Mouse (Mus musculus) adrenal gland, adult 2 months (tissue): ENCODE measurements around the gene Rbbp4. TPM values are rescaled to one million over a fixed set of nuclear protein-coding genes. Genes with fewer than 3 reads are reported as not detected.

Experiments used
- microRNA-seq, 2 experiments: library from miRNA; unstranded; fragments of <30 nt; microRNA quantifications; one replicate each; pipeline ENCODE4 v1.2.0; 2021
- polyA plus RNA-seq: library from polyadenylated mRNA; depleted of rRNA; stranded (reverse); fragments of >200 nt; gene quantifications from 2 replicates; pipeline ENCODE4 v1.2.3, GENCODE M21; 2012; rRNA removed
- total RNA-seq, 2 experiments: library from RNA; stranded (reverse); gene quantifications; 2 replicates each; pipeline ENCODE4 v1.2.3; 2021

The Rbbp4 gene
- total and polyA plus RNA-seq, 3 experiments = 9.7 to 144 (median 116) TPM

Small RNA genes lying within 50 kb of the gene (microRNA-seq; reads per million reads assigned to microRNA genes)
- gene Gm22994 = 0 reads per million in 2 experiments

Other genes with a start within 250 kb of the Rbbp4 start
- not detected for gene Tmem54, start 229.8 kb downstream of the Rbbp4 start, total RNA-seq
- gene Tmem54, start 229.8 kb downstream of the Rbbp4 start, polyA plus RNA-seq = not detected in 2 replicates
- 1 to 10 TPM in 1 of 2 experiments, under 1 TPM in 1; 0.66 to 1.1 TPM for gene Hpca, start 213.3 kb downstream of the Rbbp4 start, total RNA-seq
- gene Hpca, start 213.3 kb downstream of the Rbbp4 start, polyA plus RNA-seq = 1.4 and 2.6 TPM in 2 replicates
- gene Fndc5, start 198.4 kb downstream of the Rbbp4 start, total RNA-seq = 1 to 10 TPM; 3.1 to 7.4 TPM
- 2.6 and 5.7 TPM in 2 replicates for gene Fndc5, start 198.4 kb downstream of the Rbbp4 start, polyA plus RNA-seq
- 10 to 100 TPM; 21.1 to 21.4 TPM for gene S100pbp, start 145.6 kb downstream of the Rbbp4 start, total RNA-seq
- gene S100pbp, start 145.6 kb downstream of the Rbbp4 start, polyA plus RNA-seq = 6.4 and 7.5 TPM in 2 replicates
- 10 to 100 TPM; 84.8 to 98.6 TPM for gene Yars, start 145.6 kb downstream of the Rbbp4 start, total RNA-seq
- 7.2 and 11.2 TPM in 2 replicates for gene Yars, start 145.6 kb downstream of the Rbbp4 start, polyA plus RNA-seq
- 10 to 100 TPM; 15.5 to 30.5 TPM for gene C77080, start 74.0 kb downstream of the Rbbp4 start, total RNA-seq
- 20.4 and 21.3 TPM in 2 replicates for gene C77080, start 74.0 kb downstream of the Rbbp4 start, polyA plus RNA-seq
- under 1 TPM; 0.66 to 0.97 TPM for gene Sync, start 47.8 kb downstream of the Rbbp4 start, total RNA-seq
- 0.11 and 0.32 TPM in 2 replicates for gene Sync, start 47.8 kb downstream of the Rbbp4 start, polyA plus RNA-seq
- gene Zbtb8os, start 325 bp upstream of the Rbbp4 start, total RNA-seq = 10 to 100 TPM; 42.7 to 48.4 TPM
- gene Zbtb8os, start 325 bp upstream of the Rbbp4 start, polyA plus RNA-seq = 4.1 and 5.3 TPM in 2 replicates
- 1 to 10 TPM; 6.1 to 6.4 TPM for gene Zbtb8a, start 42.7 kb upstream of the Rbbp4 start, total RNA-seq
- 2.4 and 2.7 TPM in 2 replicates for gene Zbtb8a, start 42.7 kb upstream of the Rbbp4 start, polyA plus RNA-seq
- gene Zbtb8b, start 105.5 kb upstream of the Rbbp4 start, total RNA-seq = under 1 TPM; 0.12 to 0.35 TPM
- gene Zbtb8b, start 105.5 kb upstream of the Rbbp4 start, polyA plus RNA-seq = 0.07 TPM in 1 of 2 replicates, not detected in the other
- 10 to 100 TPM; 72.1 to 72.4 TPM for gene Bsdc1, start 126.2 kb upstream of the Rbbp4 start, total RNA-seq
- 15.1 and 18.8 TPM in 2 replicates for gene Bsdc1, start 126.2 kb upstream of the Rbbp4 start, polyA plus RNA-seq
- gene Tssk3, start 155.7 kb upstream of the Rbbp4 start, total RNA-seq = not detected
- not detected in 2 replicates for gene Tssk3, start 155.7 kb upstream of the Rbbp4 start, polyA plus RNA-seq
- gene Fam229a, start 155.8 kb upstream of the Rbbp4 start, total RNA-seq = not detected
- gene Fam229a, start 155.8 kb upstream of the Rbbp4 start, polyA plus RNA-seq = 1.0 and 2.1 TPM in 2 replicates
- 10 to 100 TPM; 39.8 to 46.4 TPM for gene Marcksl1, start 178.2 kb upstream of the Rbbp4 start, total RNA-seq
- gene Marcksl1, start 178.2 kb upstream of the Rbbp4 start, polyA plus RNA-seq = 48.8 and 67.4 TPM in 2 replicates
- 10 to 100 TPM; 44.4 to 53.9 TPM for gene Hdac1, start 207.3 kb upstream of the Rbbp4 start, total RNA-seq
- 17.2 and 18.4 TPM in 2 replicates for gene Hdac1, start 207.3 kb upstream of the Rbbp4 start, polyA plus RNA-seq
- 1 to 10 TPM; 3.2 to 4.1 TPM for gene Lck, start 238.3 kb upstream of the Rbbp4 start, total RNA-seq
- 1.2 and 1.7 TPM in 2 replicates for gene Lck, start 238.3 kb upstream of the Rbbp4 start, polyA plus RNA-seq
- 10 to 100 TPM; 29.6 to 31.1 TPM for gene Fam167b, start 243.2 kb upstream of the Rbbp4 start, total RNA-seq
- gene Fam167b, start 243.2 kb upstream of the Rbbp4 start, polyA plus RNA-seq = 53.7 and 75.5 TPM in 2 replicates